31 mouse cellular contexts compared by ENCODE assay signal in the genomic region with DNA sequence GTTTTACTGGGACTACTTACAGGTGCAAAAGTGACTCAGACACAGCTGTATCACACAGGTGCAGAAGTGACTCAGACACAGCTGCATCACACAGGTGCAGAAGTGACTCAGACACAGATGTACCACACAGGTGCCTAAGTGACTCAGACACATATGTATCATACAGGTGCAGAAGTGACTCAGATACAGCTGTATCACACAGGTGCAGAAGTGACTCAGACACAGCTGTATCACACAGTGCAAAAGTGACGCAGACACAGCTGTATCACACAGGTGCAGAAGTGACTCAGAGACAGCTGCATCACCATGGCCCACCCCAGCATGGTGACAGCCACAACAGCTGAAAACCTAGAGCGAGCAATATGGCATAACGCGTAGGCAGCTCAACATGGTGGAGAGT. TPM values are rescaled to one million over a fixed set of nuclear protein-coding genes. Genes with fewer than 3 reads are reported as not detected.
A peak's percentile ranks its signal among the peaks of the same experiment; 100 is the strongest.
DNase-seq lines count a peak whose midpoint lies in the region; ATAC-seq and TF ChIP-seq lines count a peak whose summit lies in the region.
"Had no signal": no experiment of that assay in that cellular context is flagged by ENCODE, and none has a peak within 500 bp of the region (broad histone marks: within the 10 kb centered on the region; RNA-seq: fewer than 3 reads in every experiment).

No protein-coding gene starts in this region.

- H3K9ac ChIP-seq in stomach, postnatal 0 days (ENCODE audit: low read length), result no peak overlapping the region
- H3K9ac ChIP-seq: forebrain, postnatal 0 days; hindbrain, embryonic 13.5 days had no signal

- TF ChIP-seq EP300 in stomach, postnatal 0 days (optimal IDR thresholded peaks at IDR 0.05), result no peak

- H3K27me3 ChIP-seq in megakaryocyte, embryonic 14.5 days (replicated peaks), result peaks cover 2% of the 10 kb centered on the region
- no peaks in the 10 kb centered on the region for H3K27me3 ChIP-seq in stomach, postnatal 0 days (ENCODE audit: control insufficient read depth, insufficient read depth, low read length)
- H3K27me3 ChIP-seq: hindbrain, embryonic 13.5 days; Patski had no signal

- H3K9me3 ChIP-seq in megakaryocyte, embryonic 14.5 days, result no peaks in the 10 kb centered on the region
- H3K9me3 ChIP-seq in stomach, postnatal 0 days (ENCODE audit: control insufficient read depth, low read length), result no peaks in the 10 kb centered on the region
- H3K9me3 ChIP-seq: G1E; hindbrain, embryonic 10.5 days; hindbrain, embryonic 13.5 days had no signal

- peaks cover 55% of the 10 kb centered on the region for H3K36me3 ChIP-seq in megakaryocyte, embryonic 14.5 days (replicated peaks; ENCODE audit: low read length)
- no peaks in the 10 kb centered on the region for H3K36me3 ChIP-seq in stomach, postnatal 0 days (ENCODE audit: control insufficient read depth, insufficient read depth, low read length)
- H3K36me3 ChIP-seq: hindbrain, embryonic 10.5 days; hindbrain, embryonic 13.5 days had no signal

- H3K4me3 ChIP-seq in megakaryocyte, embryonic 14.5 days (replicated peaks), result peak overlapping the region; percentile 26
- H3K4me3 ChIP-seq in stomach, postnatal 0 days (ENCODE audit: low read depth, low read length), result no peak overlapping the region
- H3K4me3 ChIP-seq: gastrocnemius, adult 2 months; hindbrain, embryonic 10.5 days; hindbrain, embryonic 13.5 days had no signal

- 89% methylated on average over 4 of the region's 4 CpGs for WGBS in stomach, postnatal 0 days

- H3K27ac ChIP-seq in stomach, postnatal 0 days (replicated peaks), result no peak overlapping the region
- H3K27ac ChIP-seq: gastrocnemius, adult 2 months; hindbrain, embryonic 10.5 days; hindbrain, embryonic 13.5 days had no signal

- no peak for DNase-seq in stomach, postnatal 0 days (ENCODE audit: low spot score)
- no peak for DNase-seq in urinary bladder, postnatal 25 days (ENCODE audit: low spot score)
- DNase-seq in kidney, adult 9 months, result no peak
- DNase-seq: adrenal gland, postnatal 10 days; adrenal gland, postnatal 36 days; cerebellum, adult 18-20 months; cerebellum, adult 9-10 months; cerebellum, postnatal 14 days; forebrain, postnatal 0 days; gastrocnemius, adult 2 months; gastrocnemius, postnatal 14 days; heart, adult 11 months had no signal

- no peak overlapping the region for H3K4me2 ChIP-seq in stomach, postnatal 0 days (replicated peaks; ENCODE audit: low read depth)
- H3K4me2 ChIP-seq: heart, embryonic 11.5 days; hindbrain, embryonic 13.5 days had no signal

- H3K4me1 ChIP-seq in megakaryocyte, embryonic 14.5 days, result no peaks in the 10 kb centered on the region; the same call in 1 of the 2 replicates
- no peaks in the 10 kb centered on the region for H3K4me1 ChIP-seq in stomach, postnatal 0 days (replicated peaks; ENCODE audit: control insufficient read depth, insufficient read depth)
- H3K4me1 ChIP-seq: hindbrain, embryonic 10.5 days; hindbrain, embryonic 13.5 days had no signal

- no peak for TF ChIP-seq CTCF in stomach, postnatal 0 days (IDR thresholded peaks at IDR 0.05; ENCODE audit: low read depth)

- no peak for ATAC-seq in megakaryocyte, adult 5-6 weeks (ENCODE audit: poor library complexity, severe bottlenecking)
- peak; percentile 30; the same call in 1 of the 2 replicates for ATAC-seq in erythroid progenitor cell, adult 5-6 weeks (replicated peaks; ENCODE audit: low FRiP score, poor library complexity, severe bottlenecking)
- peak; percentile 63 for ATAC-seq in stomach, postnatal 0 days (ENCODE audit: low FRiP score, low TSS enrichment)
- ATAC-seq: forebrain, embryonic 14.5 days; forebrain, postnatal 0 days; hindbrain, embryonic 16.5 days; Patski had no signal

RNA-seq across cellular contexts. Expression of gene Nsmf, which starts 19.2 kb away (rescaled TPM):
- 24.0 and 32.1 TPM in 2 replicates for polyA plus RNA-seq in megakaryocyte, embryonic 14.5 days (2012; ENCODE audit: insufficient read depth, low replicate concordance)
- total RNA-seq in megakaryocyte, adult 5-6 weeks (2015), result 6.0 and 6.9 TPM in 2 replicates
- total RNA-seq in megakaryocyte, adult 5-6 weeks (2017), result 6.4 and 10.8 TPM in 2 replicates
- 1.8 and 2.5 TPM in 2 replicates for total RNA-seq in erythroid progenitor cell, adult 5-6 weeks (2015; ENCODE audit: low replicate concordance)
- total RNA-seq in erythroid progenitor cell, adult 5-6 weeks (2017; ENCODE audit: low replicate concordance), result 2.1 and 3.9 TPM in 2 replicates
- 23.5 and 30.2 TPM in 2 replicates for polyA plus RNA-seq in stomach, postnatal 0 days (2015; fragmentation: Nextera tagmentation; extraction: Ambion mirVana)

RNA-seq across cellular contexts. Expression of gene Entpd8, which starts 45.1 kb away (rescaled TPM):
- polyA plus RNA-seq in megakaryocyte, embryonic 14.5 days (2012; ENCODE audit: insufficient read depth, low replicate concordance), result not detected in 2 replicates
- not detected in 2 replicates for total RNA-seq in megakaryocyte, adult 5-6 weeks (2015)
- total RNA-seq in megakaryocyte, adult 5-6 weeks (2017), result not detected in 2 replicates
- total RNA-seq in erythroid progenitor cell, adult 5-6 weeks (2015; ENCODE audit: low replicate concordance), result not detected in 2 replicates
- total RNA-seq in erythroid progenitor cell, adult 5-6 weeks (2017; ENCODE audit: low replicate concordance), result not detected in 2 replicates
- 3.3 TPM in 2 replicates for polyA plus RNA-seq in stomach, postnatal 0 days (2015; fragmentation: Nextera tagmentation; extraction: Ambion mirVana)
- total RNA-seq: adrenal gland, adult 18-20 months; adrenal gland, postnatal 36 days; forebrain, postnatal 0 days; G1E; gastrocnemius, adult 2 months; gastrocnemius, postnatal 14 days; gastrocnemius, postnatal 4 days; heart, adult 8-10 months; heart, postnatal 25 days had no signal
- polyA plus RNA-seq: embryonic facial prominence, embryonic 11.5 days; forebrain, embryonic 11.5 days; forebrain, embryonic 14.5 days; forebrain, postnatal 0 days; G1E; heart, embryonic 11.5 days; heart, embryonic 14.5 days; heart, postnatal 0 days; hindbrain, embryonic 10.5 days; hindbrain, embryonic 13.5 days; hindbrain, embryonic 16.5 days; Patski had no signal

RNA-seq across cellular contexts. Expression of gene Pnpla7, which starts 59.2 kb away (rescaled TPM):
- polyA plus RNA-seq in megakaryocyte, embryonic 14.5 days (2012; ENCODE audit: insufficient read depth, low replicate concordance), result 1.5 and 7.1 TPM in 2 replicates
- 43.7 and 55.6 TPM in 2 replicates for total RNA-seq in megakaryocyte, adult 5-6 weeks (2015)
- total RNA-seq in megakaryocyte, adult 5-6 weeks (2017), result 38.3 and 38.5 TPM in 2 replicates
- total RNA-seq in erythroid progenitor cell, adult 5-6 weeks (2015; ENCODE audit: low replicate concordance), result 37.3 and 37.8 TPM in 2 replicates
- total RNA-seq in erythroid progenitor cell, adult 5-6 weeks (2017; ENCODE audit: low replicate concordance), result 30.0 and 37.0 TPM in 2 replicates
- 4.2 and 4.3 TPM in 2 replicates for polyA plus RNA-seq in stomach, postnatal 0 days (2015; fragmentation: Nextera tagmentation; extraction: Ambion mirVana)

RNA-seq across cellular contexts. Expression of gene Noxa1, which starts 60.0 kb away (rescaled TPM):
- not detected in 2 replicates for polyA plus RNA-seq in megakaryocyte, embryonic 14.5 days (2012; ENCODE audit: insufficient read depth, low replicate concordance)
- total RNA-seq in megakaryocyte, adult 5-6 weeks (2015), result not detected in 2 replicates
- not detected in 2 replicates for total RNA-seq in megakaryocyte, adult 5-6 weeks (2017)
- total RNA-seq in erythroid progenitor cell, adult 5-6 weeks (2015; ENCODE audit: low replicate concordance), result not detected in 2 replicates
- not detected in 2 replicates for total RNA-seq in erythroid progenitor cell, adult 5-6 weeks (2017; ENCODE audit: low replicate concordance)
- 4.0 and 4.4 TPM in 2 replicates for polyA plus RNA-seq in stomach, postnatal 0 days (2015; fragmentation: Nextera tagmentation; extraction: Ambion mirVana)
- total RNA-seq: adrenal gland, adult 18-20 months; adrenal gland, postnatal 10 days; adrenal gland, postnatal 36 days; forebrain, postnatal 0 days; gastrocnemius, adult 2 months; gastrocnemius, postnatal 14 days; gastrocnemius, postnatal 4 days; heart, adult 8-10 months; heart, postnatal 25 days had no signal
- polyA plus RNA-seq: embryonic facial prominence, embryonic 11.5 days; forebrain, embryonic 14.5 days; forebrain, postnatal 0 days; frontal cortex, adult 2 months; heart, embryonic 14.5 days; heart, postnatal 0 days; hindbrain, embryonic 13.5 days; hindbrain, embryonic 16.5 days; Patski had no signal
